Mouse (Mus musculus) midbrain, embryonic 11.5 days (tissue): ENCODE measurements around the gene Tpcn2. TPM values are rescaled to one million over a fixed set of nuclear protein-coding genes. Genes with fewer than 3 reads are reported as not detected.
A peak's percentile ranks its signal among the peaks of the same experiment; 100 is the strongest.

Source experiments
- ATAC-seq: fragments of 200-750 bp; cut with Nextera tagmentation; 2 replicates; pipeline ENCODE4 v1.8.0; 2017; ENCODE audit warnings: moderate TSS enrichment, moderate library complexity; ENCODE audit not compliant: low FRiP score
- DNase-seq: peaks from one replicate; pipeline ENCODE4 v3.0.0; 2015; ENCODE audit warnings: low spot score; ENCODE audit errors: missing footprints
- H3K27ac ChIP-seq: fragments of 300-500 bp; sonication (generic); 2 replicates; pipeline ENCODE4 v1.5.1; 2014; ENCODE audit warnings: low read depth, low read length
- H3K27me3 ChIP-seq: fragments of 300-500 bp; sonication (generic); 2 replicates; pipeline ENCODE4 v1.6.1; 2014; ENCODE audit warnings: mild to moderate bottlenecking, low read length, moderate library complexity, mixed read lengths; ENCODE audit not compliant: control insufficient read depth, insufficient read depth
- H3K36me3 ChIP-seq: fragments of 300-500 bp; sonication (generic); 2 replicates; pipeline ENCODE4 v1.6.1; 2014; ENCODE audit warnings: mild to moderate bottlenecking, low read length, moderate library complexity, mixed read lengths; ENCODE audit not compliant: control insufficient read depth, insufficient read depth
- H3K4me1 ChIP-seq: fragments of 300-500 bp; sonication (generic); 2 replicates; pipeline ENCODE4 v1.6.1; 2014; ENCODE audit warnings: low read length; ENCODE audit not compliant: control insufficient read depth, insufficient read depth
- H3K4me2 ChIP-seq: fragments of 300-500 bp; sonication (generic); 2 replicates; pipeline ENCODE4 v1.6.1; 2014; ENCODE audit warnings: mild to moderate bottlenecking, moderate library complexity
- H3K4me3 ChIP-seq: fragments of 300-500 bp; sonication (generic); 2 replicates; pipeline ENCODE4 v1.5.1; 2014; ENCODE audit warnings: low read depth, low read length
- H3K9ac ChIP-seq: fragments of 300-500 bp; sonication (generic); 2 replicates; pipeline ENCODE4 v1.6.1; 2014; ENCODE audit warnings: low read length
- H3K9me3 ChIP-seq: fragments of 300-500 bp; sonication (generic); 2 replicates; pipeline ENCODE4 v1.6.1; 2016; ENCODE audit warnings: low read length; ENCODE audit not compliant: control insufficient read depth
- WGBS: fragments of 180-500 bp; shearing (Covaris S2); extraction: QIAGEN DNeasy Blood & Tissue Kit; methylation state at CpG from one replicate; pipeline ENCODE4 v1.1.7; 2014; 5-methylcytosine and 5-hydroxymethylcytosine counted together
- polyA plus RNA-seq: library from polyadenylated mRNA; unstranded; fragments of >200 nt; fragmentation: Nextera tagmentation; extraction: Ambion mirVana; gene quantifications from 2 replicates; pipeline ENCODE4 v1.2.1, GENCODE M21; 2014

Tpcn2 gene
- polyA plus RNA-seq, 1 experiment from 2014 or later, result 1.9 TPM

- DNase-seq (no peak), ATAC-seq (no peak)
- H3K27ac ChIP-seq, result no peak overlapping the region
- H3K4me2 ChIP-seq, result no peak overlapping the region
- no peaks in the 10 kb centered on the region for H3K27me3 ChIP-seq
- no peaks in the 10 kb centered on the region for H3K9me3 ChIP-seq
- no peak overlapping the region for H3K4me3 ChIP-seq
- H3K4me1 ChIP-seq, result peaks cover 8% of the 10 kb centered on the region
- no peak overlapping the region for H3K9ac ChIP-seq
- H3K36me3 ChIP-seq, result no peaks in the 10 kb centered on the region
These were observed 17.2 kb upstream of the Tpcn2 start for GRCm38 (mm10) chr7:145301008-145301340.

GRCm38 (mm10) chr7:145300321-145301007 lies 16.7 kb upstream of the Tpcn2 start, which contains the start of gene Mrgprf:
TSS of gene Mrgprf (plus strand) at chr7:145300828.
- H3K4me1 ChIP-seq, result peaks cover 8% of the 10 kb centered on the region
- no peaks in the 10 kb centered on the region for H3K36me3 ChIP-seq

GRCm38 (mm10) chr7:145299562-145300320 lies 15.9 kb upstream of the Tpcn2 start:
- Histone ChIP-seq H3K9me3 (no peaks in the 10 kb centered on the region), H3K9ac (no peak overlapping the region), H3K27ac (no peak overlapping the region), H3K36me3 (no peaks in the 10 kb centered on the region), H3K27me3 (no peaks in the 10 kb centered on the region), H3K4me3 (no peak overlapping the region), H3K4me2 (no peak overlapping the region), H3K4me1 (peaks cover 8% of the 10 kb centered on the region)
- 0 out of 2 replicates have a peak, but pooled peaks have one; percentile 41 for ATAC-seq
- WGBS, result 72% methylated on average over 7 of the region's 7 CpGs
- no peak for DNase-seq

More at GRCm38 (mm10) chr7:145300321-145301007, 16.7 kb upstream of the Tpcn2 start, which contains the start of gene Mrgprf:
- H3K4me3 ChIP-seq, result no peak within 1 kb of the TSS
- no peaks in the 10 kb centered on the region for H3K27me3 ChIP-seq
- H3K9me3 ChIP-seq, result no peaks in the 10 kb centered on the region
- no peak within 1 kb of the TSS for H3K27ac ChIP-seq
- no peak within 1 kb of the TSS for H3K9ac ChIP-seq
- no peak within 1 kb of the TSS for H3K4me2 ChIP-seq
- ATAC-seq (no peak), DNase-seq (no peak)
- WGBS, result 46% methylated on average over 12 of the region's 13 CpGs

GRCm38 (mm10) chr7:145298666-145299490 lies 15.1 kb upstream of the Tpcn2 start:
- H3K4me2 ChIP-seq, result no peak overlapping the region
- H3K9ac ChIP-seq, result no peak overlapping the region
- DNase-seq, result no peak
- no peaks in the 10 kb centered on the region for H3K27me3 ChIP-seq
- H3K4me3 ChIP-seq, result no peak overlapping the region
- H3K36me3 ChIP-seq, result no peaks in the 10 kb centered on the region
- H3K9me3 ChIP-seq, result no peaks in the 10 kb centered on the region
- peaks cover 8% of the 10 kb centered on the region for H3K4me1 ChIP-seq
- 62% methylated on average over 3 of the region's 3 CpGs for WGBS
- no peak for ATAC-seq
- no peak overlapping the region for H3K27ac ChIP-seq

- H3K4me1 ChIP-seq, result no peaks in the 10 kb centered on the region
- no peaks in the 10 kb centered on the region for H3K9me3 ChIP-seq
- DNase-seq (no peak), ATAC-seq (no peak)
- H3K36me3 ChIP-seq, result no peaks in the 10 kb centered on the region
- no peak overlapping the region for H3K9ac ChIP-seq
- no peak overlapping the region for H3K27ac ChIP-seq
- no peak overlapping the region for H3K4me2 ChIP-seq
- no peak overlapping the region for H3K4me3 ChIP-seq
- 33% methylated on average over 6 of the region's 6 CpGs for WGBS
- H3K27me3 ChIP-seq, result no peaks in the 10 kb centered on the region
These were observed 10.0 kb upstream of the Tpcn2 start for GRCm38 (mm10) chr7:145293859-145294258.

GRCm38 (mm10) chr7:145292726-145293125 lies 8.9 kb upstream of the Tpcn2 start:
- H3K4me3 ChIP-seq, result no peak overlapping the region
- DNase-seq (no peak), ATAC-seq (no peak)
- no peaks in the 10 kb centered on the region for H3K27me3 ChIP-seq
- no peak overlapping the region for H3K9ac ChIP-seq
- 54% methylated on average over 2 of the region's 2 CpGs for WGBS
- H3K9me3 ChIP-seq, result no peaks in the 10 kb centered on the region
- H3K4me1 ChIP-seq, result no peaks in the 10 kb centered on the region
- no peaks in the 10 kb centered on the region for H3K36me3 ChIP-seq
- H3K27ac ChIP-seq, result no peak overlapping the region
- H3K4me2 ChIP-seq, result no peak overlapping the region

GRCm38 (mm10) chr7:145291847-145292246 lies 8.0 kb upstream of the Tpcn2 start:
- ATAC-seq (no peak), DNase-seq (no peak)
- no peaks in the 10 kb centered on the region for H3K36me3 ChIP-seq
- no peaks in the 10 kb centered on the region for H3K27me3 ChIP-seq
- WGBS, result 94% methylated on average over 2 of the region's 2 CpGs
- no peaks in the 10 kb centered on the region for H3K4me1 ChIP-seq
- no peak overlapping the region for H3K27ac ChIP-seq
- no peak overlapping the region for H3K4me3 ChIP-seq
- H3K4me2 ChIP-seq, result no peak overlapping the region
- H3K9ac ChIP-seq, result no peak overlapping the region
- H3K9me3 ChIP-seq, result no peaks in the 10 kb centered on the region

GRCm38 (mm10) chr7:145289302-145289701 lies 5.5 kb upstream of the Tpcn2 start:
- no peaks in the 10 kb centered on the region for H3K36me3 ChIP-seq
- WGBS, result 23% methylated on average over 5 of the region's 5 CpGs
- no peak overlapping the region for H3K4me3 ChIP-seq
- no peaks in the 10 kb centered on the region for H3K27me3 ChIP-seq
- 0 out of 2 replicates have a peak, but pooled peaks have one; percentile 19 for ATAC-seq
- no peak overlapping the region for H3K9ac ChIP-seq
- no peaks in the 10 kb centered on the region for H3K4me1 ChIP-seq
- no peaks in the 10 kb centered on the region for H3K9me3 ChIP-seq
- no peak overlapping the region for H3K4me2 ChIP-seq
- H3K27ac ChIP-seq, result no peak overlapping the region
- DNase-seq, result peak; percentile 87

GRCm38 (mm10) chr7:145287410-145287809 lies 3.6 kb upstream of the Tpcn2 start:
- Histone ChIP-seq H3K4me3 (no peak overlapping the region), H3K4me2 (no peak overlapping the region), H3K27ac (no peak overlapping the region), H3K9me3 (no peaks in the 10 kb centered on the region), H3K9ac (no peak overlapping the region), H3K4me1 (peaks cover 5% of the 10 kb centered on the region), H3K27me3 (no peaks in the 10 kb centered on the region), H3K36me3 (no peaks in the 10 kb centered on the region)
- WGBS, result 85% methylated on average over 6 of the region's 6 CpGs
- DNase-seq, result no peak
- ATAC-seq, result no peak
